Mouse (Mus musculus): ENCODE results near the gene Dnah8. TPM values are rescaled to one million over a fixed set of nuclear protein-coding genes. Genes with fewer than 3 reads are reported as not detected.

Dnah8 gene
- polyA plus RNA-seq, 1 experiment from 2014 or later: 2.8 TPM

DNA sequence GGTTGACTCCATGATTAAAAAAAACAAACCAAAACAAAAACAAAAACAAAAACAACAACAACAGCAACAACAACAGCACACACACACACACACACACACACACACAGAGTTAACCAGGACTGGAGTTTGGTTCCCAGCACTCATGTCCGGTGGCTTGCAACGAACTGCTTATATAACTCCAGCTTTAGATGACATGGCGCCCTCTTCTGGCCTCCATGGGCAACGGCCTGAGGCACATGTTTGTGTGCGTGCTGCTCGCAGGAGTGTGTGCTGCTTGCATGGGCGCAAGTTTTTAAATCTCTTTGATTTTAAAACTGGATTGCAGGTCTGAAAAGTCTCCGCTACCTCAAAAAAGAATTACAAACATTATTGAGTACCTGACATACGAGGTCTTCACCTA lies 179.5 kb downstream of the Dnah8 start:
- peaks cover 25% of the 10 kb centered on the region for H3K4me1 ChIP-seq
- no peak overlapping the region for H3K27ac ChIP-seq (replicated peaks)
- ATAC-seq (ENCODE audit: low FRiP score): no peak
- WGBS: 94% methylated on average over 9 of the region's 9 CpGs
- H3K9me3 ChIP-seq (replicated peaks): no peaks in the 10 kb centered on the region
- H3K4me3 ChIP-seq (replicated peaks): no peak overlapping the region
- no peak overlapping the region for H3K4me2 ChIP-seq
- H3K27me3 ChIP-seq (replicated peaks): no peaks in the 10 kb centered on the region
- H3K9ac ChIP-seq (replicated peaks): no peak overlapping the region
- no peaks in the 10 kb centered on the region for H3K36me3 ChIP-seq

DNA sequence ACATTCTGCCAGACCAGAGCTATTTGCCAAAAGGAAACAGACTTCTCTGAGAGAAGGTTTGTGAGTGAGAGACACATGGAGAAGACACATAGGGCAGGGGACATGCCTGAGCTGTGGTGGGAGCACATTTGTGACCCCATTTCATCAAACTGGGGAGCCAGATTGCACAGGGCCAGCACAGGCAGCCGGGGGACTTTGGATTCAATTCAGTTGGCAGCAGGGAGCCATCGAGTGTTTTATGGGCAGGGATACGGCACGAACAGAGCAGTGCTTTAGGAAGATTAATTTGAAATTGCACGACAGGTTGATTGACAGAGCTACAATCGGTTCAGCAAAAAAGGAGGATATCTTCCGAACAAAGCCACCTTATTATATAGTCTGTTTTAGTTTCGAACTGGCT lies 180.8 kb downstream of the Dnah8 start:
- ATAC-seq (ENCODE audit: low FRiP score): no peak
- H3K27me3 ChIP-seq (replicated peaks): no peaks in the 10 kb centered on the region
- no peak overlapping the region for H3K4me3 ChIP-seq (replicated peaks)
- peaks cover 38% of the 10 kb centered on the region for H3K4me1 ChIP-seq
- no peak overlapping the region for H3K4me2 ChIP-seq
- no peaks in the 10 kb centered on the region for H3K36me3 ChIP-seq
- no peak overlapping the region for H3K9ac ChIP-seq (replicated peaks)
- WGBS: 13% methylated on average over 8 of the region's 8 CpGs
- peak overlapping the region; percentile 49 for H3K27ac ChIP-seq (replicated peaks)
- H3K9me3 ChIP-seq (replicated peaks): no peaks in the 10 kb centered on the region

DNA sequence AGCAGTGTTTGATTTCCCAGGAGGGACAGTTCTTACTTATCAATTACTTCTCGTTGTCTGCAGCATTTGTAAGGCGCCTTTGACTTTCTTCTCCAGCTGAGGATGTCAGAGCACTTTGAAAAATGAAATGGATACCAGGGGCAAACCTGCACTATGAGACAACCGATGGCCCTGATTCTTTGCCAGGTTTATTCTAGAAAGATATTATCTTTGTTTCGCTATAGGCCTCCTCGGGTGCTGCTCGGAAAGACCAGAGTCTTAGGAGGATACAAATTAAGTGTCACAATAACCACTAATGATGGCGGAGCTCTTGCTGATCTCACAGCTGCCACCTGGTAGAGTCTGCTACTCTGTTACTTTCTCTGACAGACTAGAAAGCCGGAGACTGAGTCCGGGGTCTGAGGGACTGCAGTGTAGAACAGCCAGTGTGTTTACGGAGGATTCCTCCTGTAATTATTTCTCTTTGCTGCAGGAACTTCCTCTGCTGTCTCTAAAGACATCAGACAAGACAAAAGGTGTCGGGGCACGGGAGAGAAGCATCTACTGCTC lies 181.4 kb downstream of the Dnah8 start:
- Histone ChIP-seq H3K4me3 (replicated peaks) (no peak overlapping the region), H3K27me3 (replicated peaks) (no peaks in the 10 kb centered on the region), H3K9ac (replicated peaks) (no peak overlapping the region), H3K4me1 (peaks cover 43% of the 10 kb centered on the region), H3K4me2 (peak overlapping the region; percentile 25), H3K27ac (replicated peaks) (peak overlapping the region; percentile 49), H3K36me3 (no peaks in the 10 kb centered on the region), H3K9me3 (replicated peaks) (no peaks in the 10 kb centered on the region)
- WGBS: 11% methylated on average over 12 of the region's 12 CpGs
- ATAC-seq (ENCODE audit: low FRiP score): no peak

DNA sequence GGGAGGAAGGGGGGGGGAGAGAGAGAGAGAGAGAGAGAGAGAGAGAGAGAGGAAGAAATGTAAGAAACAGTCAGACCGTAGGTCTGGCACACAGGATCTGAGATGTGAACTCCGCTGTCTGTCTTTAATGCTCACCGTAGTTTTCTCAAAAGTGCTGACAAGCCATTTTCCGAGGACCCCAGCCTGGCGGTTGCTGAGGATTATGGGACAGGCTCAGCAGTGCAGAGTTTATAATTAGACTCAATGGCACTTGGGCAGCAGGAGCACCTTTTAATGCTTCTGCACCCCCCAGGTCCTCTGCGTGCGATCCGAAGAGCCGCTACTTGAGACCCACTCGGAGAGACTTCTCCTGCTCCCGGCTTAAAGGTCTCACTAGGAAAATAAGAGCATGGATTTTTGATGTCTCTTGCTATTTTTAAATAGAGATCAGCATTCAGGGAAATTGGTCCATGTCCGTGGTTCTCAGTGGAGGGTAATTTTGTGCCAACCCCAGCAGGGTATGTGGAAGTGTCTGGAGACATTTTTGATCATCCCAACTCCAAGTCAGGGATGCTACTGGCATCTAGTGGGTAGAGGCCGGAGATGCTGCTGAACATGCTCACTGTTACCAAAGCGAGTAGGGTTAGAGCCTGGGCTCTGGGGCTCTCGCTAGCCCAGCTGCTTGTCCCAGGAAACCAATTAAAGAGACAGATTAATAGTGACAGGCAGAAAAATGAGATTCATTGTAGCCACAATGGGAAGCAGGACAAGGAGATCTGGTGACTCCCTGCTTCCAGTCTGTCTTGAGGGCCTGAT lies 184.9 kb downstream of the Dnah8 start:
- Histone ChIP-seq H3K4me2 (peak overlapping the region; percentile 26), H3K9me3 (replicated peaks) (no peaks in the 10 kb centered on the region), H3K4me1 (peaks cover 43% of the 10 kb centered on the region), H3K27me3 (replicated peaks) (no peaks in the 10 kb centered on the region), H3K9ac (replicated peaks) (0 out of 2 replicates have a peak overlapping the region, but pooled peaks have one; percentile 26), H3K36me3 (no peaks in the 10 kb centered on the region), H3K4me3 (replicated peaks) (no peak overlapping the region), H3K27ac (replicated peaks) (no peak overlapping the region; the same call in 1 of the 2 replicates)
- peak; percentile 40; the same call in 1 of the 2 replicates for ATAC-seq (ENCODE audit: low FRiP score)
- 43% methylated on average over 15 of the region's 15 CpGs for WGBS

DNA sequence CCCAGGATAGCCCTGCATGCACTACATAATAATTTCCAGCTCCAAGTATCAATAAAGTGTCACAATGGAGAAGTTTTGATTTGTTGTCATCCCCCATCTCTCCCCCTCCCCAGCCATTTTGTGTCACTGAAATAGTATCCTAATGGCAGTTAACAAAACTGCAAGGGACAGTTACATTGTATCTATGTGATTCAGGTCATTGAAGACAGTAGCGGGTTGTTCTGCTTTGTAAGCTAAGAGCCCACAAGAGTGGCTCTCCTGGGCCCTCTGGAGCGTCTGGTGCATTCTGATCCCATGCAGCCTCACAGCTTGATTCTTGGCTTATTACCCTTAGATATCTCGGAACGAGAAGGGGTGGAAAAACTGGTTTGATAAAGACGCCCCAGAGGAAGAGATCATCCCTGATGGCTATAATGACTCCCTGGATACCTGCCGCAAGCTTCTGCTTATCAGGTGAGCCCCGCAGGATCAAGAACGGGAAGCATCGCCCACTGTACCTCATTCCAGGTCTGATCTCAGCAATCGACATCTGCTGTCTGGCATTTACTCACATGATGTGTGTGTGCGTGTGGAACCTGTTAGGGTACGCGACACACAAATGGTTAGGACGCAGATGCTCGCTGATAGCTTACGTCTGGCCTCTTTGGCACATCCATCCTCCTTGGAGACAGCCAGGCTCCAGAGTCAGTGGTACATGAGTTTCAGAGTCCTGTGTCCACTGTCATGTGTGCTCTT lies 185.9 kb downstream of the Dnah8 start:
- no peak overlapping the region for H3K9ac ChIP-seq (replicated peaks)
- no peak overlapping the region for H3K4me3 ChIP-seq (replicated peaks)
- H3K9me3 ChIP-seq (replicated peaks): no peaks in the 10 kb centered on the region
- peaks cover 34% of the 10 kb centered on the region for H3K4me1 ChIP-seq
- peak overlapping the region; percentile 15; the same call in 1 of the 2 replicates for H3K4me2 ChIP-seq
- H3K36me3 ChIP-seq: no peaks in the 10 kb centered on the region
- ATAC-seq (ENCODE audit: low FRiP score): 0 out of 2 replicates have a peak, but pooled peaks have one; percentile 29
- H3K27ac ChIP-seq (replicated peaks): peak overlapping the region; percentile 28; the same call in 1 of the 2 replicates
- 47% methylated on average over 16 of the region's 16 CpGs for WGBS
- no peaks in the 10 kb centered on the region for H3K27me3 ChIP-seq (replicated peaks)

- Histone ChIP-seq H3K4me2 (no peak overlapping the region), H3K9me3 (replicated peaks) (no peaks in the 10 kb centered on the region), H3K27ac (replicated peaks) (no peak overlapping the region), H3K4me1 (no peaks in the 10 kb centered on the region), H3K9ac (replicated peaks) (no peak overlapping the region), H3K4me3 (replicated peaks) (no peak overlapping the region), H3K36me3 (no peaks in the 10 kb centered on the region), H3K27me3 (replicated peaks) (no peaks in the 10 kb centered on the region)
- 96% methylated on average over 5 of the region's 5 CpGs for WGBS
- ATAC-seq (ENCODE audit: low FRiP score): no peak
Measured at GRCm38 (mm10) chr17:30818543-30818942, 194.4 kb downstream of the Dnah8 start.

GRCm38 (mm10) chr17:30819134-30819533 lies 195.0 kb downstream of the Dnah8 start:
- Histone ChIP-seq H3K4me1 (no peaks in the 10 kb centered on the region), H3K4me2 (no peak overlapping the region), H3K4me3 (replicated peaks) (no peak overlapping the region), H3K27ac (replicated peaks) (no peak overlapping the region), H3K9me3 (replicated peaks) (no peaks in the 10 kb centered on the region), H3K9ac (replicated peaks) (no peak overlapping the region), H3K36me3 (no peaks in the 10 kb centered on the region), H3K27me3 (replicated peaks) (no peaks in the 10 kb centered on the region)
- ATAC-seq (ENCODE audit: low FRiP score): no peak
- 96% methylated on average over 8 of the region's 8 CpGs for WGBS

GRCm38 (mm10) chr17:30821115-30821514 lies 197.0 kb downstream of the Dnah8 start:
- H3K27ac ChIP-seq (replicated peaks): no peak overlapping the region
- H3K36me3 ChIP-seq: no peaks in the 10 kb centered on the region
- H3K9ac ChIP-seq (replicated peaks): no peak overlapping the region
- ATAC-seq (ENCODE audit: low FRiP score): no peak
- peaks cover 5% of the 10 kb centered on the region; the same call in 1 of the 2 replicates for H3K4me1 ChIP-seq
- no peak overlapping the region for H3K4me2 ChIP-seq
- 90% methylated on average over 6 of the region's 6 CpGs for whole genome bisulfite sequencing
- H3K9me3 ChIP-seq (replicated peaks): no peaks in the 10 kb centered on the region
- no peak overlapping the region for H3K4me3 ChIP-seq (replicated peaks)
- H3K27me3 ChIP-seq (replicated peaks): no peaks in the 10 kb centered on the region

- Histone ChIP-seq H3K36me3 (no peaks in the 10 kb centered on the region), H3K4me2 (no peak overlapping the region), H3K4me1 (peaks cover 5% of the 10 kb centered on the region; the same call in 1 of the 2 replicates), H3K27me3 (replicated peaks) (no peaks in the 10 kb centered on the region), H3K4me3 (replicated peaks) (no peak overlapping the region), H3K9ac (replicated peaks) (no peak overlapping the region), H3K27ac (replicated peaks) (no peak overlapping the region), H3K9me3 (replicated peaks) (no peaks in the 10 kb centered on the region)
- ATAC-seq (ENCODE audit: low FRiP score): no peak
- WGBS: 96% methylated on average over 7 of the region's 7 CpGs
Measured at GRCm38 (mm10) chr17:30824473-30824872, 200.3 kb downstream of the Dnah8 start.

GRCm38 (mm10) chr17:30825731-30826304 lies 201.7 kb downstream of the Dnah8 start:
- no peaks in the 10 kb centered on the region for H3K36me3 ChIP-seq
- no peak overlapping the region for H3K4me2 ChIP-seq
- H3K27ac ChIP-seq (replicated peaks): no peak overlapping the region
- 15% methylated on average over 11 of the region's 11 CpGs for WGBS
- no peaks in the 10 kb centered on the region for H3K27me3 ChIP-seq (replicated peaks)
- no peak for ATAC-seq (ENCODE audit: low FRiP score)
- H3K4me3 ChIP-seq (replicated peaks): no peak overlapping the region
- H3K4me1 ChIP-seq: peaks cover 5% of the 10 kb centered on the region; the same call in 1 of the 2 replicates
- H3K9me3 ChIP-seq (replicated peaks): no peaks in the 10 kb centered on the region
- no peak overlapping the region for H3K9ac ChIP-seq (replicated peaks)

GRCm38 (mm10) chr17:30831170-30831569 lies 207.0 kb downstream of the Dnah8 start:
- no peaks in the 10 kb centered on the region for H3K36me3 ChIP-seq
- no peaks in the 10 kb centered on the region for H3K9me3 ChIP-seq (replicated peaks)
- H3K27me3 ChIP-seq (replicated peaks): no peaks in the 10 kb centered on the region
- H3K4me1 ChIP-seq: no peaks in the 10 kb centered on the region
- ATAC-seq (ENCODE audit: low FRiP score): no peak
- no peak overlapping the region for H3K9ac ChIP-seq (replicated peaks)
- 99% methylated on average over 2 of the region's 2 CpGs for WGBS
- H3K4me2 ChIP-seq: no peak overlapping the region
- no peak overlapping the region for H3K4me3 ChIP-seq (replicated peaks)
- H3K27ac ChIP-seq (replicated peaks): no peak overlapping the region

Data from neural tube, embryonic 15.5 days (tissue).